Mouse (Mus musculus): ENCODE data around the gene Dhx32.
A peak's percentile ranks its signal among the peaks of the same experiment; 100 is the strongest.
"Not testable (repeated sequence)": the region's sequence is repeated elsewhere in the genome, so short reads cannot be mapped to it uniquely, and the experiment has no call there.

The Dhx32 gene

DNA sequence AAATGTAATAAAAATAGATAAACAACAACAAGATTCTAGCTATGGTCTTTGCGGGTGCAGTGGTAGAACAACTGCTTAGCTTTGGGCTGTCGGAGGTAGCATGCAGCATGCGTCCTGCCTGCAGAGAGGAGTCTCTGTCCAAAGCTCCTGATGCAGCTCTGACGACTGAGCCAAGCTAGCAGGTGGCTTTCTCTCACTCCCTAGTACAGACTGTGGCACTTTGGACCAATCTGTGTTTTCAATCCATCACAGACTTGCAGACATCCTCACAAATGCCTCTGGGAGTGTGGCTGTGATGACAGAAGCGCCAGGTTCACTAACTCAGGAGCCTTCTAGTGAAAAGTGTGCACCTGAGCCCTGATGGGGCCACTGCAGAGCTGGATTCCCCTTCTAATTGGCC is 53.2 kb downstream of the Dhx32 start:
- DNase-seq (ENCODE audit: low read depth, low spot score), result no peak

DNA sequence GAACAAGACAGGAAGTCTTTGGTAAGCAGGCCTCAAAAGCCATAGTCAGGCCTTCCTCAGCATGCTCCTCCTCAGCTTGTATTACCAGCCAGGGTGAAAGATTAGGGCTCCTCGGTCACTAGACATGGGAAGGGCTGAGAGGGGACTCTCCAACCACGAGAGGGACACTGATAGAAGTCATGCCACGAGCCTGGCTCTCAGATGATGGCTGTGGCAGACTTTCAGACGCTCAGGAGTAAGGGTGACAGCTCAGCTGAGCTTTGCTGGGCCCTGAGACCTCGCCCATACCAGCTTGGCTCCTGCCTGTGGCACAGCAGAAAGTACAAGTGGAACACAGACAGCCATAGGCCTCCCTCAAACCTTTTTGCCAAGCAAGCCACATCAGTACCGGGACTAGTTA is 55.5 kb downstream of the Dhx32 start:
- no peak for DNase-seq (ENCODE audit: low read depth, low spot score)

DNA sequence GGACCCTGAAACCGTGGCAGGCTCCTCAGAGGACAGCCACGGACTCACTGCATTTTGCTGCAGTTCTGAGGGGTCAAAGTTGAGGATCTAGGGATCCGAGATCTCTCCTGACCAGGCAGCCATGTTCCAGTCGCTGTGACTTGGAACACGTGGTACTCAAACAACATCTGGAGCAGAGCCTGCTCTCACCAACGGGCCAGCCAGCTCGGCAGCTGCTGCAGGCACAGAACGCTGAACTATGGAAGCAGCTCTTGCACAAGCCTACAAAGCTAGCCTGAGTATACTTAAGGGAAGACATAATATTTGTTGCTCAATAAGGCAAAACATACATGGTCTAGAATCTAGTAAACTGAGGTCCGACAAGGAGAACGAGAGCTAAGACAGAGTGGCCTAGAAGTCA is 57.0 kb downstream of the Dhx32 start:
- DNase-seq (ENCODE audit: low read depth, low spot score), result no peak

DNA sequence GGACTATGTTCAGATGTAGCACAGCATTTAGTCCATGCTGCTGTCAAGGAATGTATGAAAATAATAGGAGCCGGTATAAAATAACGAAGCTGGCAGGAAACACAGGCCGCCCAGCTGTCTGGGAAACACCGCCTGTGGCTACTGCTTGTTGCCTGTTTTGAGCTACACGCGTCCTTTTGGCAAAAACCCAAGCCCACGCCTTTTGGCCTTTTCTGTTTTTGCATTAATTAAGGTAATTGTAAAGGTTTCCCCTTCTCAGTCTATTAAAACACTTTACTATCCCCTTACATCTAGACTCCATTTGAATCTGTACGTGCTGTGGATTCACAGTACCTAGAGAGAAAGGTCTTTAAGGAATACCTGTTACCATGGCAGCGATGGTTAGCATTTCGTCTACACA is 57.7 kb downstream of the Dhx32 start:
- DNase-seq (ENCODE audit: low read depth, low spot score), result no peak

DNA sequence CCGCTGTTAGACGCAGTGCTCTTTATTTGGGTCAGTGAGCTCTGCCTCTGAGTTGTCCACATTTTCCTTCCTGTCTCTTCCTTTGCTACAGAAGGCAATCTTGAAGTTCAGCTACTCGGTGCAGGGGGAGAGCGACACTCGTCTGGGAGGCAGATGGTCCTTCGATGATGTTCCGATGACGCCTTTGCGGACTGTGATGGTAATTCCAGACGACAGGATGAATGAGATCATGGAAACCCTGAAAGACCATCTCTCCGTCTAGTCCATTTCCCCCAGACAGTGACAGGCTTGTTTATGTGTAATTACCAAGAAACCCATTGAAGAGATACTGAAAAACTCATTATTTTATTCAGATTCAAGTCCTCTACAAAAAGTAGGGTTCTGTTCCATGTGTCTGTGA is 61.9 kb downstream of the Dhx32 start:
- DNase-seq (ENCODE audit: low read depth, low spot score), result no peak

DNA sequence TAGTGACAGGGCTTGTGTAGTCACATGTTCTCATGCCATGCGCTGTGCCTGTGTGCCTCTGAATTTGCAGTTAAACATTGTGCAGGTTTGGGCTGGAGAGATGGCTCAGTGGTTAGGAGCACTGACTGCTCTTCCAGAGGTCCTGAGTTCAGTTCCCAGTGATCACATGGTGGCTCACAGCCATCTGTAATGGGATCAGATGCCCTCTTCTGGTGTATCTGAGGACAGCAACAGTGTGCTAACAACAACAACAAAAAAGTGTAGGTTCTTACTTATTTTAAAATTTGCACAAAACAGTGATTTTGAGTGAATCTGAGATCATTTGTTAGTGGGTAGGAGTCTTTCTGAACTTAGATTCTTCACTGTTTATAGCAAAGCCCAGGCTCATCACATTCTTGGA is 63.9 kb downstream of the Dhx32 start:
- DNase-seq (ENCODE audit: low read depth, low spot score), result no peak

DNA sequence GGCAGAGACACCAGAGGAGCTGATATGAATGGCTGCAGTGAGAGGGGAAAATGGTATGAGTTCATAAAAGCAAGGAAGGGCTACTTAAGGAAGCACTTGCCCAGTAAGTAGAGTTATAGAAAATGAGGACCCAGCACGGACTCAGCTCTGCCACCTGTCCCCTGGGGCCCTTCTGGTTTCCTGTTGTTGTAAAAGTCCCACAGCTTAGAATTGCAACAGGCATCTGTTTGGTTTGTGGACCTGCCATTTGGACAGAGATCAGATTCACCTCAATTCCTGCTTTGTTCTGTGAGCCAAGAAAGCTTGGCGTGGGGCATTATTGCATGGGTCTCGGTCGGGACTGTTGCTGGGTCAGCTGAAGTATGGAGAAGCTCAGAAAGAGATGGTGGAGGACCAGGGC is 67.1 kb downstream of the Dhx32 start:
- no peak for DNase-seq (ENCODE audit: low read depth, low spot score)

DNA sequence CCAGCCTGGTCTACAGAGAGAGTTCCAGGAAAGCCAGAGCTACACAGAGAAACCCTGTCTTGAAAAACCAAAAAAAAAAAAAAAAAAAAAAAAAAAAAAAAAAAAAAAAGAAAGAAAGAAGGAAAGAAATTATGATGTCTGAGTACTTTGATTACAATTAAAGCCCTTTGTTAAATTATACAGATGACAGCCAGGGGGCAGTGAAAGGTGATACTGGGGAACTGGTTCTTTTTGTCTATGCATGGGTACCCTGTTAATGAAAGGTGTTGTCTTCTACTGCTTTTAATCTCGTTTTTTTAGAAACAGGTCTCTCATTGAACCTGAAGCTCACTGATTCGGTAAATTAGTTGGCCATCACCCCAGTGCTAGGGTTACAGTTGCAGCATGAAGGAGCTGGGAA is 75.2 kb downstream of the Dhx32 start:
- no peak for DNase-seq (ENCODE audit: low read depth, low spot score)

DNA sequence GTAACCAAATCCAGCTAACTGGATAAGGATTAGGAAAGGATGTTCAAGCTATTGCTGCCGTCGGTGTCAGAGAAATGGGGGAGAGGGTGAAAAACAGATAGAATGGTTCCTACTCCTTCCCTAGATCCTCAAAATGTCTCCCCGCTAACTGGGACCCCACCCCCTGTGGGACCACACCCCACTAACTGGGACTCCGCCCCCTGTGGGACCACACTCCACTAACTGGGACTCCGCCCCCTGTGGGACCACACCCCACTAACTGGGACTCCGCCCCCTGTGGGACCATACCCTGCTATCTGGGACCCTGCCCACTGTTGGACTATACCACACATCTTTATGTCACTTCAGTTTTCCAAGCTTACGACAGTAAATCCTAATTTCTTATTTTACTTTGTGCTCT is 78.6 kb downstream of the Dhx32 start:
- no peak for DNase-seq (ENCODE audit: low read depth, low spot score)

DNA sequence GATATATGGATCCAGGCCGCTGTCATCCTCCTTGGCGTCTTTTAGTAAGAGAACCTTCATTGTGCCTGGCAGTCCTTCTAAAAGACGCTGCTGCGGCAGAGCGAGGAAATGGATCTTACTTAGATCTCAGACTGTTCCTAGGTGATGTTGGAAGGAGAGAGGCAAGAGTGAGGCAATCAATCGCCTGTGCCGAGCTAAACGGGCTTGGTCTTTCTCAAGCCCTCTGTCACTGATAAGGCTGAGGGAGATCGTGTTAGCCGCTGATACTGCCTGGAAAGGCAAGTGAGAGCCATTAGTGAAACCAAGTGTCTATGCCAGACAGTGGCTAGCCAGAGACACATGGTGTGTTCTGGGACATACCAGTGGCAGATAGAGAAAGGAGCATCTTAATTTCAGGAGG is 80.2 kb downstream of the Dhx32 start:
- peak; percentile 86 for DNase-seq (ENCODE audit: low read depth, low spot score)

DNA sequence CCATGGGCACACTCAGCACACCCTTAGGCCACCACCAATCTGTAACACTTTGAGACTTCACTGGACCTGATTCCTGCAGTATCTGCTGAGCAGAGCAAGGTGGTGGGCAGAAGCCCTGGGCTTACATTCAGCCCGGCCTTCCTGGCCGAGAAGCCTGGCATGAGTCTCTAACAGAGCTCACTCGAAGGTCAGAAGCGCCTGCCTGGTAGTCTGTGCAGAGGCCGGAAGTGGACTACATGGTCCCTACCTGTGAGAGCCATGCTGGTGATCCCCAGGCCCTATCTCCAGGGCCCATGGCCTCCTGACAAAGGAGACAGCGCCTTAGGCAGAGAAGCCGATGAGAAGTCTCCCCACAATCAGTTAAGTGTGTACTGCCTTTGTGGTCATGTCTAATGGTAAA is 81.2 kb downstream of the Dhx32 start:
- no peak for DNase-seq (ENCODE audit: low read depth, low spot score)

DNA sequence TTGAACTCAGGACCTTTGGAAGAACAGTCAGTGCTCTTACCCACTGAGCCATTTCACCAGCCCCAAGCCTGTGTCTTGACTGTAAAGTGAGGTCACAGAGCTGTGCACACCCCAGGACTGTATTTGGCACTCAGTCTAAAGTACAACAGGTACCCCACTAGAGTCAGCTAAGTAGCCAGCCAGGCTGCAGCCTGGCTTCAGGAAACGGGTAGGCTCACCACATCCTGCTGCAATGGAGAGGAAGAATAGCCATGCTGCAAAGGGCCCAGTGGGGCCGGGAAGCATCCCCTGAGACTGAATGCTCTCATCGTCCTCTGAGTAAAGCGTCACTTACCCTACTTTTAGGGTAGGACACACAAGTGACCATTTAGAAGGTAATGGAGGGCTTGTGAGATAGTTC is 82.6 kb downstream of the Dhx32 start:
- no peak for DNase-seq (ENCODE audit: low read depth, low spot score)

DNA sequence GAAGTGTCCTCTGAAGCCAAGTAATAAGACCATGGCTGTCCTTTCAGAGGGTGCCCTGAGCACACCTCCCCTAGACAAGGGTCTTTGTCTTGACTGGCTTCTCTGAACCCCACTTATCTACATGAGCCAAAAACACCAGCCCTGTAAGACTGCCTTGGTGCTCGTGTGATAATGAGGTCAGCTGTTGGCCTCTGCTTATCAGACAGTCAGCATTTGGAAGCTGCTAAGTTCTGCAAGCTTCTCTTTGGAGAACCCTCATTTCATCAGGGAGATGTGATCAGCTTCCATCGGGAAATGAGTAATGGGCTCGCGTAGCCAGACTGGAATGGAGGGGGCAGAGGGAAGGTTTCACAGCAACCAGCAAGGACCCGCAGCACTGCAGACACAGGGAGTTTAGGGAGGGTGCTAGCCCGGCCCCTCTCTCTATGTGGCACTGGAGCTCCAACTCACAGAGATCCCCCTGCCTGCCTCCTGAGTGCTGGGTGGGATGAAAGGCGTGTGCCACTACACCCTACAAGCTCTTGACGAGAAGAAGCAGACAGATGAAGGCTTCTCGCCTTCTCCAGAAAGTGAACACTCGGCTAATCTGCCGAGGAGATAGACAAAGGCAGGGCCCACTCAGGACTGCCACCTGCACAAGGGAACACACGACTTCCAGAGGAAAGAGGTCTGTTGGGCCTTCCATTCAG is 84.4 kb downstream of the Dhx32 start:
- peak; percentile 70 for DNase-seq (ENCODE audit: low read depth, low spot score)

DNA sequence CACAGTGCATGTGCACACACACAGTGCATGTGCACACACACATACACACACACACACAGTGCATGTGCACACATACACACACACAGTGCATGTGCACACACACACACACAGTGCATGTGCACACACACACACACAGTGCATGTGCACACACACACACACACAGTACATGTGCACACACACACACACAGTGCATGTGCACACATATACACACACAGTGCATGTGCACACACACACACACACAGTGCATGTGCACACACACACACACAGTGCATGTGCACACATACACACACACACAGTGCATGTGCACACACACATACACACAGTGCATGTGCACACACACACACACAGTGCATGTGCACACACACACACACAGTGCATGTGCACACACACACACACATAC is 96.9 kb downstream of the Dhx32 start:
- DNase-seq (ENCODE audit: low read depth, low spot score), result not testable (repeated sequence)

DNA sequence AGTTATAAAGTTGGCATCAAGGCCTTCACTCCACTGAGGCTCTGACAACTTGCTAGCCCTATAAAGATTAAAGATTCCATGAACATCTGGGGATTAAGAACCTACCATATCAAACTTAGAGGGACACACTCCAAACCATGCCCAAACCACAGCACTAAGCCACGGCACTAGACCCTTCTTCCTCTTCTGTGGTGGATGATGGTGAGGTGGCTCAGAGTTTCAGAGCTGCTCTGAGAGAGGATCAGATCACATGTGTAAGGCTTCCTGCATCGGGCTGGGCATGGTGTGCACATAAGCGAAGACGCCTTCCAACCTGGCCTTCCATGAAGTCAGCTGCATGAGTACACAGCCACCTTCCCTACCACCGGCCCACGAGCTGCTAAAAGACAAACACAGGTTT is 97.8 kb downstream of the Dhx32 start:
- DNase-seq (ENCODE audit: low read depth, low spot score), result no peak

DNA sequence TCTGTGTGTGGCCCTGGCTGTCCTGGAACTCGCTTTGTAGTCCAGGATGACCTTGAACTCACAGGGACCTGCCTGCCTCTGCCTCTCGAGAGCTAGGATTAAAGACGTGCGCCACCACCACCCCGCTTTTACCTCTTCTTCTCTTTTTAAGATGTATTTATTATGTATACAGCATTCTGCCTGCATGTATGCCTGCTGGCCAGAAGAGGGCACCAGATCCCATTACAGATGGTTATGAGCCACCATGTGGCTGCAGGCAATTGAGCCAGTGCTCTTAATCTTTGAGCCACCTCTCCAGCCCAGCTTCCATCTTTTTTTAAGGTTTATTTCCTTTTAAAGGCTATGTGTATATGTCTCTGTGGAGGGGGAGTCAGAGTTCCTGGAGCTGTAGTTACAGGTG is 98.4 kb downstream of the Dhx32 start:
- DNase-seq (ENCODE audit: low read depth, low spot score), result no peak

DNA sequence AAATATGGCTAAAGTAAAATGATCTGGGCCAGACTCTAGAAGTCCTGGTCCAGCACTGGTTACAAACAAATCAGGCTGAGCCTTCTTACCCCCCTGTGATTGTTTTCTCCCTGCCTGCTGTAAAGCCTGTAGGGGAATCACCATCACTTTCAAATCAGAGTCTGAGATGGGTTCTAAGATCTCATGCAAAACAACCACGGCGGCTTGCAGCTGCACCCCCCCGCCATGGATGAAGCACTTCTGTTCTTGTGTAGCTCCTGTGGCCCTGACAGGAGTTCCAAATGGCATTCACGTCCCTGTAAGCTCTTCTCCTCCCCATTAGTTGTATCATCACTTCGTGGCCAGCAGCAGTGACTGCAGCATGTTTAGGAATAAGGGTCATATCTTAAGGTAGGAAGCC is 98.9 kb downstream of the Dhx32 start:
- no peak for DNase-seq (ENCODE audit: low read depth, low spot score)

DNA sequence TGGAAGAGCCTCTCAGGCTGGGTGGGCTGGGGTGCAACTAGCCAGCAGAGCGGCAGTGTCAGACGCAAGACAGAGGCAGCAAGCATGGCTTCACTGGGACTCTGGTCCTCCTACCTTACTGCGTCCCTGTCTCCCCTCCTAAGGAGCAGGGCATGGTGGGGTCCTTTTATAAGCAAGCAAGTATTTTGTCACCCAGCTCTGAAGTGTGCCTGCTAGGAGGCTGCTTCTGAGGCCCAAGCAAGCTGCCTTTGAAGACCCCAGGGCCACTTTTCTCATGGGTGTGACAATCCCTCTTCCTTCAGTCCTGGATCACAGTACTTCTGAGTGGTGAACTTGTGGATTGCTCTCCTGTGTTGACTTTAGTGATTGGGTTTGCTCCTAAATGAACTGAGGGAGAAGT is 102.6 kb downstream of the Dhx32 start, which contains the start of gene Mmp21:
Gene Mmp21, minus strand, starts transcription at position 101 of the 400 bp plus-strand sequence.
- DNase-seq (ENCODE audit: low read depth, low spot score), result no peak

DNA sequence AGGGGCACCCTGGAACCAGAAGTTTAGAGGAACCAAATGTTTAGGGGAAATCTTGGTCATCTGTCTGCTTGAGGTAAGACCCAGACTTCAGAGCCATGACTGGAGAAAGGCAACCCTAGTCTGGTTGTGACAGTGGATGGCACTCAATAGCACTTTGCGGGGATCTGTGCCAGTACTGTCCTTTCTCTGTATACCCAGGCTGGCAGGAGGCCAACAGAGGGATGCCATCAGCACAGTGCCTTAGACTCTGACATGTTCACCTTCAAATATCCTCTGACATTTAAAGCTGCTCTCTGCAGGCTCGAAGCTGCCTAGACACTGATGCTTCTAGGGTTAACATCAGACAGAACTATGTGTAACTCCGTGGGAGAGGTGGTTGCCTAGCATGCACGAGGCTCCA is 103.1 kb downstream of the Dhx32 start:
- DNase-seq (ENCODE audit: low read depth, low spot score), result no peak

DNA sequence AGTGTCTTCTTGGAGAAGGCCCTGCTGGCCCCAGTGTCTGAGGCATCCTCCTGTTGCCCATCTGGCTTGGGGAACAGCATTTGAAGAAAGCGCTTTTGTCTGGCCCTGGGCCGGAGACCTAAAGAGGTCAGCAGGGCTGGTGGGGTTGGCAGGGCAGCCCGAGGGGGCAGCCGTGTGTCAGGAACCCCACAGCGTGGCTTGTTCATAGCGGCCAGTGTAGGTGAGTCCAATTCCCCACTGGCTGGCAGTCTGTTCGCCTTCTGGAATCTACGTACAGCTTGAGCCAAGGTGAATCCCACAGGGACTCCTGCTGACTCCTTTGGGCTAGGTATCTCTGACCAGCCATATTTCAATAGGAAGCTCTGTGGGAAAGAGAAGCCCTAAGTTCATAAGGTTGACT is 103.8 kb downstream of the Dhx32 start:
- no peak for DNase-seq (ENCODE audit: low read depth, low spot score)

DNA sequence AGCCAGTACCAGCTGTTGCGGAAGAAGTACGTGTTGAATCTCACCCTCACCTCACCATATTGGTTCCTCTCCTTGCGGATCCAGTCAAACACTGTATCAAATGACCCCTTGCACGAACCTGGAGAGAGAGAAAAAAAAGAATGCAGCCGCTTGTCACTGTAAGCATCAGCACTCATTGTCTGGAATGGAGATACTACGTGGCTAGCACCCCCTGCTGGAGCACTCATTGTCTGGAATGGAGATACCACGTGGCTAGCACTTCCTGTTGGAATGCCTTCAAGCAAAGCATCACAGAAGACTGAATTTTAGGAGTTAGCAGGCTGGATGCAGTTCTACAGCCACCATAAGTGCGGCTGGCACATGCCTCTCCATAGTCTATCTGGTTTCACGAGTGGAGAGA is 106.5 kb downstream of the Dhx32 start:
- DNase-seq (ENCODE audit: low read depth, low spot score), result no peak
